Mouse (Mus musculus) liver, postnatal 0 days (tissue): Measurements from ENCODE around the gene Nek5.

Experiments used
- CTCF ChIP-seq: sonication (generic); IDR thresholded peaks from 2 replicates; pipeline ENCODE4 v1.5.1; 2016; ENCODE audit warnings: antibody characterized with exemption, low read depth
- EP300 ChIP-seq: IDR thresholded peaks from 2 replicates; pipeline ENCODE4 v1.6.1; 2016; ENCODE audit warnings: antibody characterized with exemption, low read depth, mild to moderate bottlenecking

DNA sequence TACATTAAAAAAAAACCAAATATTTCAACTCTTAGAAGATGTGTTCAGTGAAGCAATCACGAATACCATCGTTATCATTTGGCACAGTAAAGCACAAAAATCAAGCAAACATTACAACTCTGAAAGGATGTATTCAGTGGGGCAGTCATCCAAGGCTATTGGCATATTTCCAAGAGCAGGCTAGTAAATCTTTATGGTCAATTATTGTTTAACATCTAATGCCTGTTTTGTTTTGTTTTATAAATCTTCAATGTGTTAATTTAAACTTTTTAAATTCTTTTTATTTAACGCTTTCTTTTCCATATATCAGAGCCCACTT is 25.5 kb upstream of the Nek5 start:
- TF ChIP-seq CTCF = no peak
- no peak for TF ChIP-seq EP300
